Mouse (Mus musculus): ENCODE measurements around the gene Cenpo.

The Cenpo gene

DNA sequence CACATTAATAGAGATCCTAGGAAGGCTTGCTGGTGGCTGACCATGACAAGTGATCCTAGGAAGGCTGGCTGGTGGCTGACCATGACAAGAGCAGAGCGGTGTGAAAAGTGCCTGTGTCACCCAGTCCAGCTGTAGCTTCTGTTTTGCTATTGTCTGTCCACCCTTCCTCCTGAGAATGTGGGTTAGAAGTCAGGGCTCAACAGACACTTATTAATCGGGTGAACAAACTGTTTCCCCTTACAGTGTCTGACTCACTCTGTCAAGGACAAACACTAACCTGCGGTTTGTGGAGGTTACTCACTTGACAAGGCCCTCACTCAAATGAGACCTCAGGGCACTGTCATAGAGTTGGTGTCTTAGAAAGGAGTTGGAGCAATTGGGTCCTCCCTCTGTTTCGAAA, 35.4 kb downstream of the Cenpo start:
- DNase-seq (ENCODE audit: low spot score) = no peak

DNA sequence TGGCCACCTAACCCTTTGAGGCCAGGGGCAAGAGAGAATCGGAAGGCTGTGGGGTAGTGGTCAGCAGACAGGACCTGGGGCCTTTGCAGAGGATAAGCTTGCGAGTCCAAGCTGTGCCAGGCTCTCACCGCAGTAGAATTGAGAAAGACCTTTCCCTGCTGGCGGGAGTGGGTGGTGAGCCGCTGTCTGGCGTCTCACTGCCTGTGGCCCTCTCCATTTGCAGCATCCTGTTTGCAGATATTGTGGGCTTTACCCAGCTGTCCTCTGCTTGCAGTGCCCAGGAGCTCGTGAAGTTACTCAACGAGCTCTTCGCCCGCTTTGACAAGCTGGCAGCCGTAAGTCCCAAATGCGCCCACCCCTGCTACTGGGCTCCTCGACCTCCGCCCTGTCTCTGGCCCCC, 39.5 kb downstream of the Cenpo start:
- no peak for DNase-seq (ENCODE audit: low spot score)

DNA sequence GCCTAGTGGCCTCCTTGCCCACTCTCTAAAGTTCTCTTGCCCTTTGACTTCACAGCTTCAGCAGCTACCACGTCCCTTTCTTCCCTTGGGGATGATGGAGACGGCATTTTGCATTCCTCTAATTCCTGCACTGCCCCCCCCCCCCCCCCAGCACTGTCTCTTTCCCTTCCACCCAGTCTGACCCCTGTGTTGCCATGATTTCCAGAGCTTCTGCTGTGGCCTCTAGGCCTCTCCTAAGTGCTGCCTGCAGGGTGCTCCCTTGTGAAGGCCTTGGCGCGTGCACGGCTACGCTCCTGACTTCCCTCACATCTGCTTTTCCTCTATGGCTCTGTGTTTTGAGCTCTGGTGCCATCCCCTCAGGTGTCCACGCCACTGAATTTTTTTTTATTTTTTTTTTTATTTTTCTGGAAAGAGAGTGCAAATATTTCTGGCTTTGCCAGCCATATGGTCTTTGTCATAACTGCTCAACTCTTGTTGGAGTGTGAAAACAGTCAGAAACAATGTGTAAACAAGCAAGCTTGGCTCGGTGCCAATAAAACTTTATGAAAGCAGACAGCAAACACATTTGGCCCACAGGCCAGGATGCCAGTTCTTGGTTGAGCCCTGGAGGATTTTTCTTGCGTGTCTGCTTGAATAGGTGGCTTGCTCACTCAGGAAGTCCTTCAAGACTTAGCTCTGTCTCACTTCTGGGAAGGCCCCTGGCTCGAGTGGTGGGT, 40.9 kb downstream of the Cenpo start:
- no peak for DNase-seq (ENCODE audit: low spot score)

DNA sequence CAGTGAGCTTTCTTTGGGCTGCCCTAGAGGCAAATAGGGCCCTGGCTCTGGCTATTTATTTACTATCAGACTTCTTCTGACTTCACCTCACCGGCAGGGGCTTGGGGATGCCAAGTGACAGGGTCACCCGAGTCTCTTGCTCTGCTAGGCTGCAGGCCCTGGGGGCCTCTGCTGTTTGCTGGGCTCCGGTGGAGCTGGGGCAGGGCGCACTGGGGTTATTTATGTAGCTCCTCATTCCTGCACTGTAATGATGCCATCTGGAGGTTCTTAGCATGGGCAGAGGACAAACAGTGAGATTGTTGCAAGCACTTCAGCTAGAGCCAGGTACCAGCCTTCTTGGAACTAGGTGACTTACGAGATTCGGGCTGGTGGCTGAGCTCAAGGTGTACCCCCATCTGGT, 41.6 kb downstream of the Cenpo start:
- no peak for DNase-seq (ENCODE audit: low spot score)

DNA sequence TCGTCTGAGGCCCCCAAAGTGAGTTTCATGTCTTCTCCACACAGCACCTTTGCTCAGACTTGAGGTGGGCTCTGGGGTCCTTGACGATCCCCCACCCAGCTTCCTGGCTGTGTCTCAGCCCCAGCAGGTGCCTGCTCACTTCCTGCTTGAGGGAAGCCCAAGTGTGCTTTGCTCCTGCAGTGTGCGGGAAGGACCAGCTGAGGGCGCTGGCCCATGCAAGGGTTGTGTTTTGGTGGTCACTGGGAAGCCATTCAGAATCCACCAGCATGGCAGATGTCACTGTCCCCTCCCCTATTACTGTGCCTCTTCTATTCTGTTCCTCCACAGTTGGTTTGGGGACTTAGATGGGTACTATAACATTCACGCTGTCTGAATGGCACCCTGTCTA, 45.0 kb downstream of the Cenpo start:
- peak; percentile 61 for DNase-seq (ENCODE audit: low spot score)

DNA sequence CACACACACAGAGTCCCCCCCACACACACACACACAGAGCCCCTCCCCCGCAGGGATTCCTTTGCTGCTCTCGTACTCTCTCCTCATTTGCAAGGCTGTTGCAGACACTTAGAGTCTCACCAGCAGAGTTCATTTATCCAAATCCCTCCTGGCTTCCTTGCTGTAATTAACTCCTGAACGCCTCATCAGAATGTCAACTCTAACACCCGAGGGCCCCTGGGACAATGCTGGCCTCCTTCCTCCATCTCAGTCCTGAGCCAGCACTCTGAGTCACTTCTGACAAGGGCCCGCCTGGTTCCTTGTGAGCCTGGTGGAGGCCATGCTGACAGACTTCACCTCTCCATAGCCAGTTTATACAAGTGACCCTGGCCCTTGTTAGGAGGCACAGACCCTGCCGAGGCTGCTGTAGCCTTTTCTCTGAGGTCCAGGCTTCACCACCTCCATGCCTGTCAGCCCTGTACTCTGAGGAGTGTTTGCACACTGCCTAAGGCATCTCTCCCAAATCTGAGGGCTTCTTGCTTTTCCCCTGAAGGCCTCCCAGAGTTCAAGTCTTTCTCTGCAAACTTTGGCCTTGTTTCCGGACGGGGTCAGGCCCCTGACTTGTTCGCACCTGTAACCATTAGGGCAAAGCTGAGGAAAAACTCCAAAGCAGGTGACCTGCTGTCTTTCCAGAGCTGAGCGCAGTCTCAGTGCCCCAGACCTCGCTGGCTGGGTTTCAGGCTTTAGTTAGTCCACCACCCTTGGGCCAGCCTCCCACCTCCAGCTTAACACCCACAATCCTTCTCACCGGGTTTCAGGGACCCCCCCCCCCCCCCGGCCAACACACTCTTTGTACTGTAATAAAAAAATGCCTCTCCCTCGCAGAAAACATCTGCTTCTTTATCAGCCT, 45.7 kb downstream of the Cenpo start:
- DNase-seq (ENCODE audit: low spot score) = peak; percentile 64

DNA sequence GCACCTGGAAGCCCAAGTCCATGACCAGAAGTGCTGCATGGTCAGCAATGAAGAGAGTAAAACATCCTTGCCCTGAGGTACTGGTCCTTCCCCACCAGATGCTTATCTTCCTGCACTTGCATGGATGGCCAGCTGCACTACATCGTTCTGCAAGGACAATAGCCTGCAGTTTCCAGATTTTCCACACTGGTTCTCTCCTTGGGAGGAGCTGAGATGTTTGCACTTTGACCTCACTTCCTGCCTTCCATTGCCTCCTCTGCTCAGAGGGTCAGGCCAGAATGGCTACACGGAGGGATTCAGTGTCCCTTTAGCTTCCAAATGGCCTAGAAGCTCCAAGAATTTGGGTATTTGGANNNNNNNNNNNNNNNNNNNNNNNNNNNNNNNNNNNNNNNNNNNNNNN, 49.4 kb downstream of the Cenpo start:
- no peak for DNase-seq (ENCODE audit: low spot score)

DNA sequence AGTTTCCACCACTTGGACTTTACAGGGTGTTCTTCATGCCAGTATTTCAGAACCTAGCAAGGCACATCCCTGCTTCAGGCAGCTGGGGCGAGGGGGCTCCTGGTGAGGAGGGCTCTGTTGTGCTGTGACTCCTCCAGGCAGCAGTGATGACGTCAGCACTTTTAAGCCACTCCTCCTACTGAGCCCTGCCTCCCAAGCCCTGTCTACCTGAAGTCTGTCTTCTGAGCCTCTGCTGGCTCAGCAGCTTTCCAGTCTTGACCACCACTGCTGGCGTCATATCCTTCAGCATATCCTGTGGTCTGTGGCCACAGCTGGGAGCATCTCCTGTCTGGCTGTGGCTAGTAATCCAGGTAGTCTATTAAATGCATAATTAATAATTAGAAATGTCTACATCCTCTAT, 53.6 kb downstream of the Cenpo start:
- DNase-seq (ENCODE audit: low spot score) = no peak

DNA sequence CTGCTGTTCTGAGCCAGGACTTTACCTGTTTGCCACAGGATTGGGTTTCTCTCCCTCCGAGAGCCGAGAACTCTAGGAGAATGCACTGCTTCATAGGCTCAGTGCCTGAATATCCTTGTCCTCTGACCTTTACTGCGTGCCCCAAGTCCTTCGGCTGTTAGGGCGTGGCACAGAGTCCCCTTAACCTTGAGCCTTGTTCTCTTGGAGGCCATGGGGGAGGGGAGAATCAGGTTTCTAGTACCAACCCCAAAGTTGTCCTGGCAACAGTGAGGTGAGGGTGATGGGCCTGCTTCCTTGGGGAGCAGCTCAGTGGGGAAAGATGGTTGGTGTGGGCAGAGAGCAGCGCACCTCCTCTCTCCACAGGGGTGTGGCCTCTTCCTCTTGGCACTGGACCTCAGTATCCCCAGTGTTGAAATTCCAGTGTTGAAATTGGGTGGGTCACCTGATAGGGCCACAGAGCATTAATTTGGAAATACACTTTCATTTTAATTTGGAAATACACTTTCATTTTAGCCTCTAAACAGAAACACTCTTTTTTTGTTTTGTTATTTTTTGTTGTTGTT, 54.3 kb downstream of the Cenpo start:
- DNase-seq (ENCODE audit: low spot score) = no peak

DNA sequence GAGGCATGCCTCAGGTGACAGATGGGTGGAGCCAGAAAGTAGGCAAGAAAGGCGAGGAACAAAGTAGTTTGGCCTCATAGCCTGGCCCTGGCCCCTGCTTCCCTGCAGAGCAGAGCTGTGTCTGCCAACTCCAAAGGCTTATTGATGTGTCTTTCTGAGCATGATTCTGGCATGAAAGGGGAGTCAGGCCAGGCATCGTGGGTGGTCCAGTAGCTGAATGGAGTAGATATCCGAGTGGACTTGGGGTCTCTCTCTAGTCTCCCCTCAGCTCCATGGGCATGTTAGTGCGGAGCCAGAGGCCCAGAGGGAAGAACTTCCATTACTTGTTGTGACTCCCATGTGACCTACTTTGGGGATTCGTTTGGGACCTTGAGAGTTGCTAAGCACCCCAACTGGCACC, 55.3 kb downstream of the Cenpo start:
- peak; percentile 52 for DNase-seq (ENCODE audit: low spot score)

DNA sequence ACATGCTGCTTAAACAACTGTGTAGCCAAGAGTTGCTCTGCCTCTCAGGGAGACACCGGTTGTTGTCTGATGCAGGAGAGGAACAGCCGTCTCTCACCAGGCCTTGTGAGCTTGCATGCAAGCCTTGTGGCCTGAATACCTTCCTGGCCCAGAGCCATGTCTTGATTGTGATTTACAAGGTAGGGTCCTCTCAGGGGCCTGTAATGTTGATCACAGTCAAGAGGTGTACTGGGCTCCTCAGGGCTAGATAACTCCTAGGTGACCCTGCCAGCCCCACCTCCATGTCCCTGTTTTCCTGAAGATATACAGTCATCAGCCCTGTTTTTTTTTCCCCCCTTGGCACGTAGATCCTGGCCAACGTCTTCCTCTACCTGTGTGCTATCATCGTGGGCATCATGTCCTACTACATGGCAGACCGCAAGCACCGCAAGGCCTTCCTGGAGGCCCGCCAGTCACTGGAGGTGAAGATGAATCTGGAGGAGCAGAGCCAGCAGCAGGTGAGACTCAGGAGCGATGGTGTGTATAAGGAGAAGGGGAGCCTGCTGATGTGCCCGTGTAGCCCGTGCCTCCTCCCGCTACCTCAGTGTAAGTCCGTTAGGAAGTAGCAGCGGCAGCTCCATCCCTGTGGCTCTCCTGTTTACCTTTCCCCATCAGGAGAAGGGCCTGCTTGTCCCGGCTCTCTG, 60.8 kb downstream of the Cenpo start:
- DNase-seq (ENCODE audit: low spot score) = no peak

DNA sequence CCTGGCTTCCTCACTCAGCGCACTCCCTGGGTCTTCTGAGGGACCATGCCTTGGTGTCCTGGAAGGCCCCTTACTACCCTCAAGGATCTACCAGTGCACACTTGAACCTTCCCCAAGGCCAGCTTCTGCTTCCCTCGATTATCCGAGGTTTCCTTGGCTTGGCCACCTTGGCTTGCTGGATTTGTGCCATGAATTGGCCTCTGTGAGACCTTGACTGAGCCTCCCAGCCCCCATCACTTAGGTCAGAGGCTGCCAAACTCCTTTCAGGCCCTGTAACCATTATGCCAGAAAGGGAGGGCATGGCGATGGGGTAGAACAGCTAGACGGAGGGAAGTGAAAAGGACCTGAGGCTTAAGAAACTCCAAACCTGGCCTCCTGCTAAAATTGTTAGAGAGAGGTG, 64.5 kb downstream of the Cenpo start:
- no peak for DNase-seq (ENCODE audit: low spot score)

DNA sequence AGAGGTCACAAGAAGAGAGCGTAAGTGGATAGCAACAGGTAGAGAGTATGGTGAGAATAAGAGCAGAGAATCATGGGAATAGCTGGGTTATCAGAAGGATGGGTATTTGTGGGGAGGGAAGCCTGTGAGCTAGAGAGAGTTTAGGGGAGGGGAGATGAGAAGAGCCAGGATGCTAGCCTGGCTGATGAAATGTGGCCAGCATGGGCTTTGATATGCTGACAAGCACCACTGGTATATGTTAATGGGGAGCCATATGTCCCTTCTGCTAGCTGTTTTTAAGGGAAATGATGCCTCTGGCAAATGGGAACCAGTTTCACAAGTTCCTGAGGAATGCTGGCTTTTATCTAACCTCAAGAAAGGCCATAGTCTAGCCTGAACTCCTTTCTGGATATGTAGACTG, 65.0 kb downstream of the Cenpo start:
- no peak for DNase-seq (ENCODE audit: low spot score)

DNA sequence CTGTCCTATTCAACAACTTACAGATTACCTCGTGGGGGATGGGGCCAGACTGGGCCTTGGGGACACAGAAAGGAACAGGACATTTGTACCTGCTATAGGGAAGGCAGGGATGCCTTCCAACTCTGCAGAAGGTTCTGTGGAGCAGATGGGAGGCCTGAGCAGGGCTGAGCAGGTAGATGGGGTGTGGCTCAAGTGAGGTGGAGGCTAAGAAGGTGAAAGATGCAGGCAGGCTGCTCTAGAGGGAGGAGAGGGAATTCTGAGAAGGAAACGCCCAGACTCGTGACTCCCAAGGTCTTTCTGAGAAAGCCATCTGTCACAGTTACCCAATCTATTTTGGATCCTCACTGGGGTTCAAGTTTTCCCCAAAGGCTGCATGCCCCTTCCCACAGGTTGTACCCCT, 67.1 kb downstream of the Cenpo start:
- DNase-seq (ENCODE audit: low spot score) = no peak

DNA sequence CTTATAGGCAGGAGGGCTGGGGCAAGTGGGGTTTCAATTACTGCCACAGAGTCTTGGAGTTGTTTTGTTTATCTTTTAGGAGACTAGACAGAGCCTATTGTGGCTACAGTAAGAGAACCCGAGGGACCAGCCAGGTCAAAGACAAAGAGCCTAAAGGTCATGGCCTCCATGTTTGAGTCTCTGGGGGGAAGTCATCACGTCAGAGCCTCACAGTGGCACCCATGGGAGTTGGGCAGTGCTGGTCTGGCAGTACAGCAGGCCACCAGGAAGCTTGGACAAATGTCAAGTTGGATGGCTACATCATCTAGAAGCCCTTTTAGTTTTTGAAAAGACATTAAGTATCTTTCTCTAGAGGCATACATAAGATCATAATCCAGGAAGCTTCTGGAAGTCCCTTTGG, 71.2 kb downstream of the Cenpo start:
- DNase-seq (ENCODE audit: low spot score) = no peak

DNA sequence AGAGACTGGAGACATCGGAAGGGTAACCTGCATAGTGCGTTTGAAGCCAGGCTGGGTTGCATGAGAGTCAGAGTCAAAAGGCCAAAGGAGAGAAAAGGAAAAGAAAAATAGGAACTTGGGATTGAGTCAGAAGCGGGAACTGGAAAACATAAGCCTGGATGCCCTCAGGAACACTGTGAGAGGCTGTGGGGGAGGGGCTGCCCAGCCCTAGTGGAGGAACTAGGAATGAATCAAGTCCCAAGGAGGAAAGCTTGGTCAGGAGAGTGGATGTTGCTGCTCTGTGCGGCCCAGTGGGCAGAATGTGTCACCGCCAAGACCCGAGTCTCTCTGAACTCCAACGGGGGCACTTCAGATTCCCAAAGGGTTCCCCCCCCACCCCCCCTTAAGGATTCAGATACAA, 73.8 kb downstream of the Cenpo start:
- DNase-seq (ENCODE audit: low spot score) = peak; percentile 41

DNA sequence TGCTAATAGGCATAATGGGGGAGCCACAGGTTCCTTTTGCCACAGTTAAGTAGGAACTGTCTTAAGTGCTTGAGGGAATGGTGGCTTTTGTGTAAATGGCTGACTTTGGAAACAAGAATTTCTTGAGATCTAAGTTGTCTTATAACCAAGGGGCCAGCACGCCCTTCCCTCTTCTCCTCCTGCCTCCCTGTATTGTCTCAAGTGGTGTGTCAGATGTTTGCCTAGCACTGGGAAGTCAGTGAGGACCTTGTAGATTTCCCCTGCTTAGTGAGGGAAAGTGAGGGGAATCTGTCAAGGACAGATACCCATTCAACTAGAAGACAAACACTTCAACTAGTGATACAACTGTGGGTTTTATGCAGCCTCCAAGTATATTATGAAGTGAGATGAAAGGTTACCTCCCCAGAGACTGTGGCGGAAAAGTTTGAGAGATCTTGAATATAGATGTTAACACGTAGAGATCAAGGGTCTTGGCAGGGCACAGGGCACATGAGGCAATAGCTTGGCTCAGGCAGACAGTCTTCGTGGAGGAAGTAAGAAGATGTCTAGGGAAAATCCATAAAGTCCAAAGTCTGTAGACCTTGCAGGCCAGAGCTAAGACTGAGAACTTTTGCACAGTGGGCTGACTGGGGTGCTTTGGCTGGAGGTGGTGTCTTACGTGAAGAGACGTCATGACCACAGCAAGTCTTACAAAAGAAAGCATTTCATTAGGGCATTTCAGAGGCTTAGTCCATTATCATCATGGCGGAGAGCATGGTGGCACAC, 75.0 kb downstream of the Cenpo start:
- DNase-seq (ENCODE audit: low spot score) = no peak

DNA sequence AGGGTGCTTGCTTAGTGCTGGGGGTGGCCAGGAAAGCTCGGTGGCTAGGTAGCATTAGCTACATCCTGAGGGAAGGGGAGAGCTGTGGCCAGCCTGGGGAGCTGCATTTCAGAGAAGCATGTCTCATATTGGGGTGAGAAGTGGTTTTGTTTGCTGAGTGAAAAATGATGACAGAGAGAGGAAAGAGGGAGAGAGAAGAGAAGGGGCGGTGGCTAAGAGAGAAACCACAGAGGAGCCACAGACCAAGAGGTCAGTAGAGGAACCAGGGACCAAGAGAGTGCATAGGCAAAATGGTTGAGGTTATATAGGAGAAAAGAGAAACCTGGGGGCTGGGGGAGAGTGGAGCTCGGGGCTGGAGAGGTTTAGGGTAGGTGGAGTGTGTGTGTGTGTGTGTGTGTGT, 75.9 kb downstream of the Cenpo start:
- no peak for DNase-seq (ENCODE audit: low spot score)

DNA sequence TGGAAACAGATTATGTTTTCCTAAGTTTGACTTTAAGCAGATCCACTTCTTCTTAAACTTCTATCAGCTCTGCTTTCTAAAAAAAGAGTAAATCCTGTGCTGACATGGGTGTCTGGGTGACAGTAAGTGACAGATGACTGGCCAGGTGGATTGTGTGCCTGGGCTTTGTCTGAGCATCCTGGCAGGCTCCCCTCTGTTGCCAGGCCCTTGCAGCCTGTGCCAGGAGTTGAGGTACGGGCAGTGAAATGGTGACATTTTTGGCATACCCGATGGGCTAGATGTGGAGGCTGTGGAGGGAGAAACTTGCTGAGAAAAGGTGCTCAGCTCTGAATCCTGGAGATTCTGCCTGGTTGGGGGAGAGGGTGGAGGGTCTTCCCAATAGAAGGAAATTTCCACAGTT, 76.6 kb downstream of the Cenpo start:
- no peak for DNase-seq (ENCODE audit: low spot score)

DNA sequence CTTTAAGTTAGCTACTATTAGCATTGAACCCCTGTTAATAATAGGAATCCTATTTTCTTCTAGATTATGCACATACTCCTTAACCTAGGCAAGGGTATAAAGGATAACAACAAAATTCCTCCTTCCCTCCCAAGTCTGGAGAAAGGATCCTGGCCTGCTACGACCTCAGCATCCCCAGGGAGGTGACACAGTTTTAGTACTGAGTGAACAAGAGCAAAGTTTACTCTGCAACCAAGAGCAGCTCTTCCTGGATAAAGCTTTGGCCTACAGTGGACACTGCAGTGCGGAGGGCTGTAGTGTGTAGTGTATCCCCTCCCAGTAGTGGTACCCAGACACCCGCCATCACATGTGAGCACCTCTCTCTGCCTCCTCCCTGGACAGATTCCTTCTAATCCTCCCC, 82.1 kb downstream of the Cenpo start:
- DNase-seq (ENCODE audit: low spot score) = no peak

DNA sequence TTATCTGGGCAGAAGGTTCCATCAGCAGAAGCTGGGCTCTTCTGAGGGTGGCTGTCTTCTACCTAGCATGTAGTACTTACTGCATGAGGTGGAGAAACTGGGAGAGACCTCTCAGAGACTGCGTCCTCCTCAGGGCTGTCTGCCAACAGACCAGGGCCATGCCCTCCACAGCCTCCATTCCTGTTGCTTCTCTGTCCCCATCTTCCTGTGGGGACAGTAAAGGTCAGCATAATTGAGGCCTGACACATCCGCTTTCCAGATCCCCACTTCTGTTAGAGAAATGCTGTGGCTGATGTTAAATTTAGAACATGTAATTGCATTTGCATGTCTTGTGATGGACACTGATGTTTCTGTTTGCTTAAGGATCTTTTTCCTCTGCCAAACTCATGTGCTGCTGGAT, 83.2 kb downstream of the Cenpo start:
- no peak for DNase-seq (ENCODE audit: low spot score)

Data from retina, embryonic 14.5 days (tissue).